Mouse (Mus musculus) subcutaneous adipose tissue, adult 2 months (tissue): ENCODE data around the gene Uggt2. TPM values are rescaled to one million over a fixed set of nuclear protein-coding genes. Genes with fewer than 3 reads are reported as not detected.

Experiments
- polyA plus RNA-seq: library from polyadenylated mRNA; depleted of rRNA; stranded (reverse); fragments of >200 nt; gene quantifications from 2 replicates; pipeline ENCODE4 v1.2.3, GENCODE M21; 2012; ENCODE audit warnings: low replicate concordance; rRNA removed

Uggt2 gene
- polyA plus RNA-seq: 4.0 and 12.5 TPM in 2 replicates

DNA sequence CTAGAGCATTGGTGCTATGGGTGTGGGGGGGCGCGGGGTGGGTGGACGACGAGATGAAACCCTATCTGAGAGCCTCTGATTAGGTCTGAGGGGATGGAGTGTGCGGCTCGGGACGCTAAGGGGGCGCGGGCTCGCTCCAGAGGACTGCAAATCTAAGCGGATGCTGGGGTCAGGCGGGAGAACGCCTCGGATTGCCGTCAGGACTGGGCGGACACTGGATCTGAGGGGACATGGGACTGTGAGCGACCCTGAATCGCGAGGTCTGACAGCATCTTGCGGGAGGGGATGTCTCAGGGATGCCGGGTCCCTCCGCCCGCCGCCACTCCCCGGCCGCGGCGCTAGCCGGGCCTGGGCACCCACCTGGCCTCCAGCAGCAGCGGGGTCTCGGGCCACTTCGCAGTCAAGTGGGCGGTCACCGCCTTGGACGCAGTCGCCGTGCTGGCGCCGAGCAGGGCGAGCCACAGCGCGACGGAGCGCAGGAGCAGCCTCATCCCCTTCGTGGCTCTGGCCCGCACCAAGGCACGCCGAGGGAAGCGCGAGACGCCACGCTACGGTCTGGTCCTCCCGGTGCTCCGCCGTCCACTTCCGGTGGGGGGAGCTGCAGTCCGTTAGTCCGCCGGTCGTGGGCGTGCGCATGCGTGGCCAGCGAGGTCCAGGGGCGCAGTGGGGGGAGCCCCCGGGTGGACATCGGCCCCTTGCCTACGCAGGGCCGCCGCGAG is at the start of gene Uggt2:
Gene Uggt2 (minus strand): TSS at position 580 of the 719 bp plus-strand sequence.

GRCm38 (mm10) chr14:119137906-119138785 is 38.9 kb upstream of the Uggt2 start, which contains the start of gene Hs6st3:
Gene Hs6st3, plus strand, starts transcription at chr14:119138341.

DNA sequence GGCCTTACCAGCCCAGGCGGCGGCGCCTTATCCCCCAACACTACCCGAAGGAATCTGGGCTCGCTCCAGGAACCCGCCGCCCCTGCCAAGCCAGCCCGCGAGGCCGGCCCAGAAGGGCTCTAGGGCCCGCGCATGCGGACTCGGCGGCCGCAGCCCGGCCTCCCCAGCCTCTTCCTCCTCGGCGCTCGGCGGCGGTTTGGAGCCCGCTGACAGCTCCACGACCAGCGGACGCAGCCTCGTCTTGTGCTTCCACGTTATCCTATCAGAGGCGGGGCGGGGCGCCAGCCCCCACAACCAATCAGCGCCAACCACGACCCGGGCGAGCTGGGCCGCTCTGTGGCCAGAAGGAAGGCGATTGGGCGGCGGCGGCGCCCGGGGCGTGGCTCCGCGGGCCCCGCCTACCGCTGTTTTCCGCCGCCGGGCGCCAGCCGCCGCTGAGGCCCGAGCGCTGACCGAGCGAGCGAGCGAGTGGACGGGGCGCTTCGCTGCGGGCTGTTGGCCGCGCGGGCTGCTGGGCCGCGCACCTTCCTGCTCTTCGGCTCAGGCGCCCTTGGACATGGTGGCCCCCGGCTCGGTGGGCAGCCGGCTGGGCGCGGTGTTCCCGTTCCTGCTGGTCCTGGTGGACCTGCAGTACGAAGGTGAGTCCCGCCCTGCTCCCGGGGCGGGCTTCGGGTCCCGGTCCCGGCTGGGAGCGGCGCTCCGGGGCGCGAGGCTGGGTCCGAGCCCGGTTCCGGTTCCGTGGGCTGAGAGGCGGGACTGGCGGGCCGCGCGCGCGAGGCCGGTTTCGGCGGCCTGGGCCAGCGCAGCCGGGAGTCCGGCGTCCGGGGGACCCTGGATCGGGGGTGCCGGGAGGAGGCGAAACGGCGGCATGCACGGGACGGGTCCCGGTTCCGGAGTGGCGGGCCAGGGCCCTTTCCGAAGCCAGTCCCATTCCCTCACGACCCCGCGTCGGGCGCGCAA is 161.4 kb downstream of the Uggt2 start, which contains the start of gene Dnajc3:
Gene Dnajc3 (plus strand): TSS at position 444 of the 960 bp plus-strand sequence.

Other genes starting within 250 kb of the Uggt2 start
- gene Dzip1, start 174.0 kb downstream of the Uggt2 start, polyA plus RNA-seq: 5.1 and 26.2 TPM in 2 replicates
- 17.6 and 22.9 TPM in 2 replicates for gene Dnajc3, start 161.5 kb downstream of the Uggt2 start, polyA plus RNA-seq
- gene Hs6st3, start 38.9 kb upstream of the Uggt2 start, polyA plus RNA-seq: 0.09 TPM in 1 of 2 replicates, not detected in the other